Mouse (Mus musculus): Measurements from ENCODE around the gene Ppp6r3. TPM values are rescaled to one million over a fixed set of nuclear protein-coding genes. Genes with fewer than 3 reads are reported as not detected.
A peak's percentile ranks its signal among the peaks of the same experiment; 100 is the strongest.

Gene Ppp6r3
- polyA plus RNA-seq, 1 experiment from 2014 or later: 103 TPM

DNA sequence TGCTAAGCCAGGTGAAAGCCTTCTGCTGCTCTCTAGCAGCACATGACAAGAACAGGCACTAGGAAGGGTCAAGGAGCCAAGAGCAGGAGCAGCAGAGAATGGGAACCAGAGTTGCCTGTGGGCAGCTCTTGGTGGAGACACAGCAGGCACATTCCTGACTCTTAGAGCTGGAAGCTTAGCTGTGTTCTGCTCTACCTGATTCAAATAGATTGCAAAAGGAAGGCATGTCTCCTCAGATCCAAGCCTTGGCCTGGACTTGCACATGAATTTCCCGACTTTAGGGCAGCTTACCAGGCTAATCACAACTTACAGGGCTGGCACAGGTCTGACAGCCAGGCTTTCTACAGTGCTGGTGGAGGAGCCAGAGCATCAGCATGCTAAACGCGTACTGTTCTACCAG is 115.6 kb downstream of the Ppp6r3 start:
- ATAC-seq: no peak
- in situ Hi-C loops (cut with MboI; ENCODE audit: low pct_unique_long_range_greater_than_20kb): no loop called here
- CTCF ChIA-PET: no interaction called here
- no peak for DNase-seq (ENCODE audit: low read depth, low spot score)
- no peak for TF ChIP-seq CTCF (IDR thresholded peaks at IDR 0.05)
- H3K27me3 ChIP-seq: no peaks in the 10 kb centered on the region
- POLR2A ChIA-PET: interaction anchor here (0.6 kb wide), 1 partner anchor 9 kb away, joined by 4 read pairs; no protein-coding TSS in a partner anchor

DNA sequence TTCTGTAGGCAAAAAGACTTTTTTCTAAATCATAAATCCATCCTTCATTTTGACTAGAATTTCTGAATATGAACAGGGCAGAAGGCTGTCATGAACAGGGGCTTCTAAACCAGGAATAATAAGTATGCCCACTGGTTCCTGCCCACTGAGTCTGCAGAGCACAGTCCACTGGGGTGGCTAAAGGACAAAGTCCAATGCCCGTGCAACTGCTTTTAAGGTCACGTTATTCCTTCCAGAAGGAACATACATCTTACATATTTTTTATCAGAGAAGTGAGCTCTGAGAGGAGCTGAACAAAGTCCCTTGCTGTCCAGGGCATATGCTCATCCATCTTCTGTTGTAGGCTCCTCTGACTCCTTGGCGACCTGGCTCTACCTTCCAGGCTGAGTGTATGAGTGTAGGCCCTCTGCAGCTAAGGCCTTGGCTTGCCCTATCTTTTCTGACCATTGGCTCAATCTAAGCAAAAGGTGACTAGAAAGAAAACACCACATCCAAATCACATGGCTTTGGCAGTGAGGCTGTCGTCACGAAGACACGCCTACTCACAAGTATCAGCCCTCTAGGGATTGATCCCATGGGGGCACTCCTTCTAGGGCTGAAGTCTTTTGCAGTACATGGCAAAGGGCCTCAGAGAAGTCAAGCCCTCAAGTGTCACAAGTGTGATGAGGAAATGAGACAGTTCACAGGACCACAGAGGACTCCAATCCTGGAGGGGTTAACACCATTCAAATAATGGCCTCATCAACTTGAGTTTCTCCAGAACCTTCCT is 117.0 kb downstream of the Ppp6r3 start:
- ATAC-seq (no peak), DNase-seq (ENCODE audit: low read depth, low spot score) (no peak)
- POLR2A ChIA-PET: no interaction called here
- CTCF ChIA-PET: no interaction called here
- H3K27me3 ChIP-seq: no peaks in the 10 kb centered on the region
- in situ Hi-C loops (cut with MboI; ENCODE audit: low pct_unique_long_range_greater_than_20kb): no loop called here
- TF ChIP-seq CTCF (IDR thresholded peaks at IDR 0.05): no peak

DNA sequence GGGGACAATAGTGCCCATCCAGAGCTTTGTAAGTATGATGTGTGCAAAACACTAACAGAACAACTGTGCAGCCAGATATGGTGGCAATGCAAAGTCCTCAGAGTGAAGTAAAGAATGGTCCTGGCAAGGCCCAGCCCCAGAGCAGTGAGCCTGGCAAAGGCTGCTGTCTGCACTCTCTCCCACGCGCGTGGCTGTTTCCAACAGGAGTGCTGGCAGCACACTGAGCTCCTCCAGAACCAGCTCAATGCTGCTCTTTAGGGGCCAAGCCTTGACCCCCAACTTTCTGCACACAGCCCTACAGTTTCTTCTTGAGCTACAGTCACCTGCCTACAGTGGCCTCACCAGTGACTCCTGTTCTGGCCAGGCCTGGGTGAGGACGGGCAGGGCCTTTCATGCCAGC is 117.8 kb downstream of the Ppp6r3 start:
- DNase-seq (ENCODE audit: low read depth, low spot score): no peak
- ChIA-PET POLR2A (no interaction called here), CTCF (interaction anchor here (1.0 kb wide), 2 partner anchors 14 to 68 kb away, joined by 3 to 4 read pairs; no protein-coding TSS in a partner anchor)
- no peak for ATAC-seq
- TF ChIP-seq CTCF (IDR thresholded peaks at IDR 0.05): no peak
- H3K27me3 ChIP-seq: no peaks in the 10 kb centered on the region
- in situ Hi-C loops (cut with MboI; ENCODE audit: low pct_unique_long_range_greater_than_20kb): no loop called here

DNA sequence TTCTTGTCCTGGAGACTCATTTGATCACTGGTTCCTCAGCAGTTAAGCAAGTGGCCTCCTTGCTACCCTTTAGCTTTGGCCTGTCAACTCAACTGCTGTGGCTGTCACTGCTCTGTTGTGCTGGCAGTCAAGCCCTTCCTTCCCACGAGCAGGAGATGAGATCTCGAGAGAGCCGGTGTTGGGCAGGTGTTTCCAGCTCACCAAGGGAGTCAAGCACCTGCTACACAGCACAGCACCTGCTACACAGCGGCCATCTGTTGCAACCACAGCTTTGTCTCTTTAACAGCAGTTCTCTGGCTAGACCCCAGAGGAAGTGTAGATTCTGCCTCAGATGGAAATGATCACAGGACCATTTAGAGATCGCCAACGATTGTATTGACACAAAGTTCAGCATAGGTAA is 123.9 kb downstream of the Ppp6r3 start:
- CTCF ChIA-PET: interaction anchor here (0.8 to 4.6 kb wide), 16 partner anchors 9 to 176 kb away, joined by 3 to 43 read pairs (median 8); partner anchors contain the start of gene Tesmin
- ATAC-seq (no peak), DNase-seq (ENCODE audit: low read depth, low spot score) (no peak)
- POLR2A ChIA-PET: interaction anchor here (0.9 kb wide), 1 partner anchor 14 kb away, joined by 4 read pairs; no protein-coding TSS in a partner anchor
- in situ Hi-C loops (cut with MboI; ENCODE audit: low pct_unique_long_range_greater_than_20kb): no loop called here
- TF ChIP-seq CTCF (IDR thresholded peaks at IDR 0.05): no peak
- H3K27me3 ChIP-seq: no peaks in the 10 kb centered on the region

DNA sequence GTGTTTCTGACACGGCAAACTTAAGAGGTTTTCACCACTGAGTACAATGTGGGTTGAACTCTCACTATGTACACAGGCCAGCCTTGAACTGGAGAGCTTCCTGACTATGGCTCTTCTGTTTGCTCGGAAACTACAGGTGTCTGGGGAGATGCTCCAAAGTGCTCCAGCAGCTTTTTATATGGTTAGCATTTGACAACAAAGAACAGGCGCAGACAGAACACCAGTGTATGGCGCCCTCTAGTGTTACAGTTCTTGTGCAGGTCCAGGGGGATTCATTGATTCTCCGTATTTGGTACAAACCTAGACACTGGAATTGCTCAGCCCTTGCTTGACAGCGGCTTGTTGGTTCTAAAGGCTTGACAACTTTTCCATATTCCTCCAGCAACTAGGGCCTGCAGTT is 124.4 kb downstream of the Ppp6r3 start:
- peak; percentile 73 for ATAC-seq
- H3K27me3 ChIP-seq: no peaks in the 10 kb centered on the region
- peak; percentile 7 for DNase-seq (ENCODE audit: low read depth, low spot score)
- POLR2A ChIA-PET: interaction anchor here (0.9 kb wide), 1 partner anchor 13 kb away, joined by 4 read pairs; no protein-coding TSS in a partner anchor
- peak; percentile 91 for TF ChIP-seq CTCF (IDR thresholded peaks at IDR 0.05)
- in situ Hi-C loops (cut with MboI; ENCODE audit: low pct_unique_long_range_greater_than_20kb): no loop called here
- CTCF ChIA-PET: interaction anchor here (0.7 to 4.6 kb wide), 26 partner anchors 9 to 176 kb away, joined by 3 to 43 read pairs (median 5); partner anchors contain the start of gene Tesmin

DNA sequence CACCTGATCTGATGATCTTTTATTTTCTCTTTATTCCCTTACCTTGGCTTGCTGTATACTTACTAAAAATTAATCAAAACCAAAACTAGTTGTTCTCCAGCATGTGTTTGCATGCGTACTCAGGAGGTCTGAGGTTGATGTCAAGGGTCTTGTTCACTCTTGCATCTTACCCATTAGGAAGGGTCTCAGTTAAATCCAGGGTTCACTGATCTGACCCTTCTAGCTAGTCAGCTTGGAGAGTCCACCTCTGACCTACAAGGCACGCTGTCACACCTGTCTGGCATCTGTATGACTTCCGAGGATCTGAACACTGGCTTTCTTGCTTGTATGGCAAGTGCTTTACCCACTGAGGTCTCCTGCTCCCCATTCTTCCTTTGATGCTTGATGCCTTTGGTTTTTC is 124.8 kb downstream of the Ppp6r3 start:
- DNase-seq (ENCODE audit: low read depth, low spot score) (no peak), ATAC-seq (no peak)
- CTCF ChIA-PET: interaction anchor here (0.7 to 4.6 kb wide), 23 partner anchors 8 to 164 kb away, joined by 3 to 43 read pairs (median 6); partner anchors contain the start of gene Tesmin
- no peaks in the 10 kb centered on the region for H3K27me3 ChIP-seq
- TF ChIP-seq CTCF (IDR thresholded peaks at IDR 0.05): no peak
- in situ Hi-C loops (cut with MboI; ENCODE audit: low pct_unique_long_range_greater_than_20kb): no loop called here
- POLR2A ChIA-PET: interaction anchor here (0.6 to 0.8 kb wide), 2 partner anchors 10 to 12 kb away, joined by 3 to 4 read pairs; no protein-coding TSS in a partner anchor

DNA sequence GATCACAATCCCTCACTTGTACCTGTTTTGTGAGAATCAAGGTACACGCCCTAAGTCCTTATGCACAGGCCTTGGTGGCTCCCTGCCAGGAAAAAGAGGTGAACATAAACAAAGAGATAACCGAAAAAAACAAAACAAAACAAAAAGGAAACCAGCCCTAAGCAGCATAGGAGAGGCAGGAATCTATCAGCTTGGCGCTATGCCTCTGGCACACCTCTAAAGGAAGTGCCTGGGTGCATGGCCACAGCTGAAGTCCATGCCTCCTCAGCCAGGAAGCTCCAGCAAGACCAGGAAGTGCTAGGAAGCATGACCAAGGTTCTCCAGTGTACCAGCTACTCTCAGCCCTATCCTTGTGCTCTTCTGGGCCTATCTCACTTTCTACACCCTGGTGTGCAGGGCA is 126.3 kb downstream of the Ppp6r3 start:
- no peak for DNase-seq (ENCODE audit: low read depth, low spot score)
- POLR2A ChIA-PET: no interaction called here
- no peak for TF ChIP-seq CTCF (IDR thresholded peaks at IDR 0.05)
- ATAC-seq: no peak
- in situ Hi-C loops (cut with MboI; ENCODE audit: low pct_unique_long_range_greater_than_20kb): loop anchor here (5.0 kb wide), 1 partner anchor 157 kb away; no protein-coding TSS in a partner anchor
- CTCF ChIA-PET: interaction anchor here (1.1 to 4.6 kb wide), 6 partner anchors 11 to 71 kb away, joined by 3 to 43 read pairs (median 8); partner anchors contain the start of gene Tesmin
- peaks cover 5% of the 10 kb centered on the region for H3K27me3 ChIP-seq

DNA sequence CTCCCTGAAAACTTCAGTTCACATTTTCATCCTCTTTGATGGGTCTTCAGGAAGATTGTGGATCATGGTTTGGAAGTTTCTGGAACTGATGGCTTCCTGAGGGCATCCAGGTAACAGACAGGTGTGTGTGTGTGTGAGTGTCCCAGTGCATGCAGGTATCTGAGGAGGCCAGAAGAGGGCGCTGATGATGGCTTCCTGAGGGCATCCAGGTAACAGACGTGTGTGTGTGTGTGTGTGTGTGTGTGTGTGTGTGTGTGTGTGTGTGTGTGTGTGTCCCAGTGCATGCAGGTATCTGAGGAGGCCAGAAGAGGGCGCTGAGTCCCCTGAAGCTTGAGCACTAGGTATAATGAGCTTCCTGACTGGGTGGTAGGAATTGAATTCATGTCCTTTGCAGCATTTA is 128.2 kb downstream of the Ppp6r3 start:
- ChIA-PET CTCF (interaction anchor here (1.2 to 4.6 kb wide), 3 partner anchors 9 to 44 kb away, joined by 3 to 22 read pairs (median 3); no protein-coding TSS in a partner anchor), POLR2A (no interaction called here)
- no peak for DNase-seq (ENCODE audit: low read depth, low spot score)
- in situ Hi-C loops (cut with MboI; ENCODE audit: low pct_unique_long_range_greater_than_20kb): loop anchor here (5.0 kb wide), 1 partner anchor 155 kb away; no protein-coding TSS in a partner anchor
- H3K27me3 ChIP-seq: peaks cover 23% of the 10 kb centered on the region
- TF ChIP-seq CTCF (IDR thresholded peaks at IDR 0.05): no peak
- no peak for ATAC-seq

DNA sequence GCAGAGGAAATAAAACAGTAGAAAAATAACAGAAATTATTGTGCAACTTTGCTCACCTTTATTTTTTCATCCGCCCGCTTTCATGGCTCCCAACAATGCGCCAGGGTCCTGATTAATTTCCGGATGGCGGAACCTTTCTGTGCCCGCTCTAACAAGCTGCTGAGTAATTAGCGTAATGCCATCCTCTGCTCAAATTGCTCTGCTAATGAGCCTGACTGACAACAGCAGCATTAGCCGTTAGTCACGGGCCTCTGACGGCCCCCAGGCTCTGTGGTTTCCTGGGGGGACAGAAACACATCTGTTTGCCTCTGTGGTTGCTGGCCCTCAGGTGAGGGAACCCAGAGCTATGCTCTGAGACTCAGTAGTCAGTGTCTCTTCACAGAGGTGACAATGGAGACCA is 134.5 kb downstream of the Ppp6r3 start:
- no peak for DNase-seq (ENCODE audit: low read depth, low spot score)

DNA sequence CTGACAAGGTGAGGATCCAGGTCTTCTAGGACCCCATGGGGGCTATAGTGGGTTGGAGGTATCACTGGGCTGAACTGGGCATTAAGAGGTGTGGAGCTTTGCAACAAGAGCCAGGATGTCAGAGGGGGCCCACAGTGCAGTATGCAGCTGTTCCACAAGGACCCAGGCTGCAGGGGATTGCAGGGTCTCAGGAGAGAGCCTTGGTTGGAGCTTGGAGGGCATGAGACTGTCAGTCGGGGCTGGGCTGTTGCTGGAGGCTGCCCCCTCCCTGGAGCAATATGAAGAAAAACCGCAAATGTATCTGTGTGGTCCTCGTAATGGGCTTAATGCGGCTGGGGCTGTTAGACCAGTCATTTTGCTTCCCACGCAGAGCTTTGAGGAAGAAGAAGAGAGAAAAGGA is 134.9 kb downstream of the Ppp6r3 start:
- no peak for DNase-seq (ENCODE audit: low read depth, low spot score)
- ChIA-PET CTCF (interaction anchor here (1.0 to 1.9 kb wide), 3 partner anchors 10 to 41 kb away, joined by 3 to 11 read pairs (median 3); no protein-coding TSS in a partner anchor), POLR2A (no interaction called here)
- no peak for TF ChIP-seq CTCF (IDR thresholded peaks at IDR 0.05)
- in situ Hi-C loops (cut with MboI; ENCODE audit: low pct_unique_long_range_greater_than_20kb): no loop called here
- no peak for ATAC-seq
- H3K27me3 ChIP-seq: peaks cover 74% of the 10 kb centered on the region

More for the DNA sequence above, 134.5 kb downstream of the Ppp6r3 start:
- ChIA-PET CTCF (interaction anchor here (1.0 to 1.9 kb wide), 2 partner anchors 10 to 42 kb away, joined by 3 to 11 read pairs; no protein-coding TSS in a partner anchor), POLR2A (no interaction called here)
- in situ Hi-C loops (cut with MboI; ENCODE audit: low pct_unique_long_range_greater_than_20kb): no loop called here
- no peak for ATAC-seq
- no peak for TF ChIP-seq CTCF (IDR thresholded peaks at IDR 0.05)
- H3K27me3 ChIP-seq: peaks cover 70% of the 10 kb centered on the region

All from Patski (cell line).